9 mouse cellular contexts compared by ENCODE assay signal in the genomic region with DNA sequence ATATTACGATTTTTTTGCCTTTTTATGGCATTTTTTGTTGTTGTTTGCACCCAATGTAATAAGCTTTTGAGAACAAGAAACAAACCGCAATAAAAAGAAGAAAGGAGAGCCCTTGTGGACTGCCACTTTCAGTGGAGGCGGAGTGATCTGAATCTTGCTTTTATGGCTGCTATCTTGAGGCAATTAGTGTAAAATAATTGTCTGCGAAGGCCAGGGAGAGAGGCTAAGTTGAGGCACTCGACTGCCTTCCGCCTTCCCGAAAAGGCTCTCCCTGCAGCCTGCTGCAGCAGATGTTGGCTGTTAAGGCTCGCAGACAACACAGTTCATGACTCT. TPM values are rescaled to one million over a fixed set of nuclear protein-coding genes. Genes with fewer than 3 reads are reported as not detected.
DNase-seq lines count a peak whose midpoint lies in the region; ATAC-seq lines count a peak whose summit lies in the region.
"Had no signal": no experiment of that assay in that cellular context is flagged by ENCODE, and none has a peak within 500 bp of the region (broad histone marks: within the 10 kb centered on the region; RNA-seq: fewer than 3 reads in every experiment).

No protein-coding gene starts in this region.

- peak overlapping the region; percentile 80 for H3K27ac ChIP-seq in kidney, embryonic 14.5 days (ENCODE audit: low read depth, low read length)
- H3K27ac ChIP-seq in embryonic facial prominence, embryonic 10.5 days (replicated peaks): peak overlapping the region; percentile 84
- peak overlapping the region; percentile 39 for H3K27ac ChIP-seq in hindbrain, embryonic 14.5 days
- H3K27ac ChIP-seq in midbrain, embryonic 14.5 days (replicated peaks; ENCODE audit: low read depth, low read length): peak overlapping the region; percentile 70

- H3K9ac ChIP-seq in kidney, embryonic 14.5 days (ENCODE audit: low read depth, low read length): peak overlapping the region; percentile 42; the same call in 1 of the 2 replicates
- H3K9ac ChIP-seq in hindbrain, embryonic 14.5 days: no peak overlapping the region
- H3K9ac ChIP-seq in midbrain, embryonic 14.5 days (replicated peaks; ENCODE audit: low read length): 0 out of 2 replicates have a peak overlapping the region, but pooled peaks have one; percentile 3

- peak overlapping the region; percentile 35 for H3K4me2 ChIP-seq in kidney, embryonic 14.5 days (replicated peaks; ENCODE audit: low read depth, low read length)
- H3K4me2 ChIP-seq in hindbrain, embryonic 14.5 days (replicated peaks): peak overlapping the region; percentile 37
- H3K4me2 ChIP-seq in midbrain, embryonic 14.5 days (ENCODE audit: low read length): peak overlapping the region; percentile 38

- DNase-seq in kidney, adult 9 months: no peak
- DNase-seq in embryonic facial prominence, embryonic 10.5 days (ENCODE audit: low spot score): no peak
- peak; percentile 29 for DNase-seq in hindbrain, embryonic 14.5 days (ENCODE audit: low spot score)
- no peak for DNase-seq in midbrain, embryonic 14.5 days
- no peak for DNase-seq in adrenal gland, postnatal 36 days
- DNase-seq in spleen, adult 12 weeks (ENCODE audit: low spot score): no peak

- no peak for ATAC-seq in kidney, embryonic 14.5 days (ENCODE audit: low FRiP score, low TSS enrichment)
- no peak for ATAC-seq in hindbrain, embryonic 14.5 days (ENCODE audit: low FRiP score)
- no peak for ATAC-seq in midbrain, embryonic 14.5 days (ENCODE audit: low FRiP score, low TSS enrichment)
- no peak for ATAC-seq in erythroid progenitor cell, adult 5-6 weeks (replicated peaks; ENCODE audit: low FRiP score, poor library complexity, severe bottlenecking)

- WGBS in kidney, embryonic 14.5 days: 6% methylated on average over 8 of the region's 8 CpGs
- WGBS in embryonic facial prominence, embryonic 10.5 days: 45% methylated on average over 8 of the region's 8 CpGs
- 46% methylated on average over 8 of the region's 8 CpGs for WGBS in hindbrain, embryonic 14.5 days
- WGBS in midbrain, embryonic 14.5 days: 66% methylated on average over 8 of the region's 8 CpGs

- no peak overlapping the region; the same call in 1 of the 2 replicates for H3K4me3 ChIP-seq in kidney, embryonic 14.5 days (ENCODE audit: low read length)
- H3K4me3 ChIP-seq in embryonic facial prominence, embryonic 10.5 days: peak overlapping the region; percentile 22; the same call in 1 of the 2 replicates
- no peak overlapping the region for H3K4me3 ChIP-seq in hindbrain, embryonic 14.5 days (replicated peaks; ENCODE audit: low read length)
- H3K4me3 ChIP-seq in midbrain, embryonic 14.5 days (replicated peaks; ENCODE audit: low read depth, low read length): no peak overlapping the region

- H3K36me3 ChIP-seq in kidney, embryonic 14.5 days (ENCODE audit: control insufficient read depth, insufficient read depth, low read length): no peaks in the 10 kb centered on the region
- H3K36me3 ChIP-seq in embryonic facial prominence, embryonic 10.5 days (replicated peaks): peaks cover 13% of the 10 kb centered on the region; the same call in 1 of the 2 replicates
- no peaks in the 10 kb centered on the region for H3K36me3 ChIP-seq in hindbrain, embryonic 14.5 days (replicated peaks; ENCODE audit: control insufficient read depth, insufficient read depth)
- no peaks in the 10 kb centered on the region for H3K36me3 ChIP-seq in midbrain, embryonic 14.5 days (ENCODE audit: control insufficient read depth, insufficient read depth, low read length)

- H3K4me1 ChIP-seq in kidney, embryonic 14.5 days (ENCODE audit: control insufficient read depth, insufficient read depth, low read length): peaks cover 46% of the 10 kb centered on the region
- H3K4me1 ChIP-seq in embryonic facial prominence, embryonic 10.5 days: peaks cover 60% of the 10 kb centered on the region
- peaks cover 22% of the 10 kb centered on the region for H3K4me1 ChIP-seq in hindbrain, embryonic 14.5 days (replicated peaks; ENCODE audit: control insufficient read depth, insufficient read depth, low read length)
- H3K4me1 ChIP-seq in midbrain, embryonic 14.5 days (ENCODE audit: control insufficient read depth, insufficient read depth, low read length): peaks cover 16% of the 10 kb centered on the region

- H3K9me3 ChIP-seq in kidney, embryonic 14.5 days (ENCODE audit: control insufficient read depth, low read length): no peaks in the 10 kb centered on the region
- H3K9me3 ChIP-seq in embryonic facial prominence, embryonic 10.5 days: no peaks in the 10 kb centered on the region
- no peaks in the 10 kb centered on the region for H3K9me3 ChIP-seq in hindbrain, embryonic 14.5 days (ENCODE audit: control insufficient read depth, low read length)
- no peaks in the 10 kb centered on the region for H3K9me3 ChIP-seq in midbrain, embryonic 14.5 days (ENCODE audit: control insufficient read depth, low read length)
- H3K9me3 ChIP-seq: G1E had no signal

- H3K27me3 ChIP-seq in kidney, embryonic 14.5 days (ENCODE audit: control insufficient read depth, insufficient read depth, low read length): no peaks in the 10 kb centered on the region
- no peaks in the 10 kb centered on the region for H3K27me3 ChIP-seq in embryonic facial prominence, embryonic 10.5 days (replicated peaks; ENCODE audit: low read depth, poor library complexity, severe bottlenecking)
- H3K27me3 ChIP-seq in hindbrain, embryonic 14.5 days (ENCODE audit: control insufficient read depth, insufficient read depth, low read length): no peaks in the 10 kb centered on the region; the same call in 1 of the 2 replicates
- H3K27me3 ChIP-seq in midbrain, embryonic 14.5 days (ENCODE audit: control insufficient read depth, insufficient read depth, low read length): no peaks in the 10 kb centered on the region

RNA-seq across cellular contexts. Expression of a gene that starts 37.7 kb away (rescaled TPM):
- polyA plus RNA-seq in kidney, embryonic 14.5 days (2014; fragmentation: Nextera tagmentation; extraction: Ambion mirVana): 58.5 and 67.4 TPM in 2 replicates
- 88.5 and 107 TPM in 2 replicates for polyA plus RNA-seq in embryonic facial prominence, embryonic 10.5 days (2016; fragmentation: Nextera tagmentation; extraction: Ambion mirVana)
- 68.3 and 70.5 TPM in 2 replicates for polyA plus RNA-seq in hindbrain, embryonic 14.5 days (2014; fragmentation: Nextera tagmentation; extraction: Ambion mirVana)
- 77.5 and 89.2 TPM in 2 replicates for polyA plus RNA-seq in midbrain, embryonic 14.5 days (2014; fragmentation: Nextera tagmentation; extraction: Ambion mirVana)
- 10 to 100 TPM; 39.0 to 40.6 TPM for total RNA-seq in adrenal gland, postnatal 36 days (2021)
- total RNA-seq in erythroid progenitor cell, adult 5-6 weeks (2015; ENCODE audit: low replicate concordance): 34.4 and 43.6 TPM in 2 replicates
- 14.7 and 40.8 TPM in 2 replicates for total RNA-seq in erythroid progenitor cell, adult 5-6 weeks (2017; ENCODE audit: low replicate concordance)
